Mouse (Mus musculus) CH12.LX (cell line): ENCODE measurements around the gene Zcchc7. TPM values are rescaled to one million over a fixed set of nuclear protein-coding genes. Genes with fewer than 3 reads are reported as not detected.

Experiments used
- DNase-seq: peaks from one replicate; pipeline ENCODE4 v3.0.0-alpha.2; 2013; ENCODE audit errors: extremely low read depth
- H3K27ac ChIP-seq: 2 replicates; pipeline ENCODE4 v1.5.1; 2012; ENCODE audit warnings: low read depth, mild to moderate bottlenecking, control low read depth, moderate library complexity; ENCODE audit not compliant: insufficient read depth
- H3K27me3 ChIP-seq: replicated peaks from 2 replicates; pipeline ENCODE3; 2012; ENCODE audit warnings: inconsistent platforms
- H3K36me3 ChIP-seq, 2 experiments: replicated peaks in 1 of 2; 2 replicates each; pipeline versions ENCODE3 to v1.6.1; 2012; ENCODE audit warnings: inconsistent platforms in 1 of 2, low read length in 1 of 2, mild to moderate bottlenecking in 1 of 2, mixed read lengths in 1 of 2, moderate library complexity in 1 of 2; ENCODE audit not compliant: control insufficient read depth in 1 of 2, insufficient read depth in 1 of 2
- H3K4me1 ChIP-seq, 2 experiments: 2 replicates each; pipeline ENCODE4 v1.6.1; 2012; ENCODE audit warnings: inconsistent platforms in 1 of 2, moderate library complexity in 1 of 2; ENCODE audit not compliant: insufficient read depth in 2 of 2, control insufficient read depth in 1 of 2
- H3K4me2 ChIP-seq: 2 replicates; pipeline ENCODE4 v1.6.1; 2012; ENCODE audit warnings: low read depth, mild to moderate bottlenecking, control low read depth; ENCODE audit not compliant: poor library complexity, insufficient read depth, severe bottlenecking
- H3K4me3 ChIP-seq, 3 experiments: fragments of 150-350 bp in 1 of 3; sonication (generic) in 1 of 3; replicated peaks in 1 of 3; 2 replicates each; pipeline versions ENCODE3 to v1.5.1; 2011 to 2012; ENCODE audit warnings: low read depth in 2 of 3, low read length in 2 of 3, mild to moderate bottlenecking in 2 of 3, moderate library complexity in 2 of 3, control low read depth in 1 of 3, improper control_type of control experiment in 1 of 3, inconsistent platforms in 1 of 3, mixed read lengths in 1 of 3; ENCODE audit not compliant: poor library complexity in 1 of 3
- H3K79me2 ChIP-seq: replicated peaks from 2 replicates; pipeline ENCODE4 v1.6.1; 2012; ENCODE audit warnings: mild to moderate bottlenecking, moderate library complexity; ENCODE audit not compliant: control insufficient read depth, poor library complexity, insufficient read depth, severe bottlenecking; ENCODE audit errors: extremely low read depth
- H3K9ac ChIP-seq: 2 replicates; pipeline ENCODE4 v1.6.1; 2012; ENCODE audit warnings: low read depth, mild to moderate bottlenecking, control low read depth, moderate library complexity; ENCODE audit not compliant: insufficient read depth
- H3K9me3 ChIP-seq: replicated peaks from 2 replicates; pipeline ENCODE3; 2012; ENCODE audit warnings: low read length, inconsistent platforms, mixed read lengths
- CHD2 ChIP-seq: IDR thresholded peaks from 2 replicates; pipeline ENCODE4 v1.6.1; 2011; ENCODE audit warnings: low read length, improper control_type of control experiment
- GABPA ChIP-seq: IDR thresholded peaks from 2 replicates; pipeline ENCODE4 v1.6.1; 2012; ENCODE audit warnings: low read depth, low read length, improper control_type of control experiment, inconsistent platforms; ENCODE audit not compliant: insufficient replicate concordance
- JUN ChIP-seq: IDR thresholded peaks from 2 replicates; pipeline ENCODE4 v1.6.1; 2011; ENCODE audit warnings: low read depth, mild to moderate bottlenecking, low read length, improper control_type of control experiment, moderate library complexity; ENCODE audit not compliant: insufficient read depth
- NRF1 ChIP-seq: IDR thresholded peaks from 2 replicates; pipeline ENCODE4 v1.6.1; 2014; ENCODE audit warnings: low read depth, mild to moderate bottlenecking, inconsistent platforms, low read length, improper control_type of control experiment, moderate library complexity
- PAX5 ChIP-seq: IDR thresholded peaks from 2 replicates; pipeline ENCODE4 v1.6.1; 2012; ENCODE audit warnings: low read length, inconsistent platforms, mixed read lengths
- TCF12 ChIP-seq: IDR thresholded peaks from 2 replicates; pipeline ENCODE4 v1.6.1; 2014; ENCODE audit warnings: low read depth, mild to moderate bottlenecking, inconsistent platforms, low read length, improper control_type of control experiment
- USF1 ChIP-seq: IDR thresholded peaks from 2 replicates; pipeline ENCODE4 v1.6.1; 2014; ENCODE audit warnings: low read depth, mild to moderate bottlenecking, inconsistent platforms, low read length, improper control_type of control experiment
- ZNF384 ChIP-seq: IDR thresholded peaks from 2 replicates; pipeline ENCODE4 v1.6.1; 2012; ENCODE audit warnings: low read depth, low read length, improper control_type of control experiment, inconsistent platforms
- dilution Hi-C: fragments of 300-500 bp; cut with MboI; formaldehyde crosslinking; loops from 2 replicates; pipeline ENCODE4 v1.14.3; 2020; ENCODE audit warnings: low sequenced_read_pairs; ENCODE audit not compliant: extremely low pct_unique_long_range_greater_than_20kb, extremely low pct_ligation_motif_present
- in situ Hi-C: fragments of 300-500 bp; cut with MboI; formaldehyde crosslinking; loops from 3 replicates; pipeline ENCODE4 v1.14.3; 2019; ENCODE audit warnings: low sequenced_read_pairs, low pct_ligation_motif_present, low pct_unique_long_range_greater_than_20kb, mixed read lengths
- polyA plus RNA-seq: library from polyadenylated mRNA; unstranded; fragments of >175 nt; gene quantifications from 2 replicates; pipeline ENCODE4 v1.2.1, GENCODE M21; 2012; ENCODE audit warnings: low read depth; ENCODE audit not compliant: insufficient read length
- total RNA-seq, 2 experiments: library from RNA; depleted of rRNA; stranded (reverse); fragments of 300-350 nt in 1 of 2; fragments of >200 nt in 1 of 2; gene quantifications; 2 replicates each; pipeline ENCODE4 v1.2.3; 2012 to 2014

The Zcchc7 gene
- total and polyA plus RNA-seq, 3 experiments = 21.0 to 27.6 (median 25.2) TPM

GRCm38 (mm10) chr4:44783566-44784292 is 28.1 kb downstream of the Zcchc7 start:
- no peaks in the 10 kb centered on the region for H3K27me3 ChIP-seq
- H3K27ac ChIP-seq = no peak overlapping the region
- H3K4me1 ChIP-seq = peaks cover 4 to 51% of the 10 kb centered on the region in 2 experiments; a peak in 3 of 4 replicates
- H3K9ac ChIP-seq = no peak overlapping the region
- no peaks in the 10 kb centered on the region for H3K9me3 ChIP-seq
- in situ Hi-C loops (no loop called here), dilution Hi-C loops (no loop called here)
- no peak overlapping the region for H3K4me2 ChIP-seq
- H3K36me3 ChIP-seq = peaks cover 0 to 21% of the 10 kb centered on the region in 2 experiments
- TF ChIP-seq ZNF384 (peak; percentile 58), NRF1 (no peak)
- no peak overlapping the region for H3K4me3 ChIP-seq
- no peak for DNase-seq
- peaks cover 3% of the 10 kb centered on the region; the same call in 1 of the 2 replicates for H3K79me2 ChIP-seq

- H3K4me2 ChIP-seq = no peak overlapping the region
- no peaks in the 10 kb centered on the region; the same call in none of the 2 replicates for H3K79me2 ChIP-seq
- H3K9ac ChIP-seq = no peak overlapping the region
- no peak for DNase-seq
- peaks cover 3 to 25% of the 10 kb centered on the region in 2 experiments for H3K36me3 ChIP-seq
- H3K9me3 ChIP-seq = no peaks in the 10 kb centered on the region
- TF ChIP-seq NRF1 (no peak), GABPA (no peak), USF1 (no peak), CHD2 (no peak), PAX5 (no peak)
- no peak overlapping the region for H3K4me3 ChIP-seq
- H3K4me1 ChIP-seq = peaks cover 0 to 51% of the 10 kb centered on the region in 2 experiments; a peak in 2 of 4 replicates
- in situ Hi-C loops (no loop called here), dilution Hi-C loops (no loop called here)
- no peak overlapping the region for H3K27ac ChIP-seq
- no peaks in the 10 kb centered on the region for H3K27me3 ChIP-seq
These were observed 57.2 kb downstream of the Zcchc7 start for GRCm38 (mm10) chr4:44812855-44813254.

GRCm38 (mm10) chr4:44813770-44814169 is 58.1 kb downstream of the Zcchc7 start:
- H3K4me1 ChIP-seq = peaks cover 0 to 45% of the 10 kb centered on the region in 2 experiments; a peak in 2 of 4 replicates
- DNase-seq = no peak
- no peak for TF ChIP-seq TCF12
- TF ChIP-seq JUN = no peak
- TF ChIP-seq, all 38 proteins: peak for 0
- Histone ChIP-seq H3K27me3 (no peaks in the 10 kb centered on the region), H3K9ac (no peak overlapping the region), H3K36me3 (peaks cover 3 to 31% of the 10 kb centered on the region in 2 experiments), H3K9me3 (no peaks in the 10 kb centered on the region), H3K4me3 (no peak overlapping the region), H3K79me2 (no peaks in the 10 kb centered on the region; the same call in none of the 2 replicates), H3K4me2 (no peak overlapping the region), H3K27ac (no peak overlapping the region)
- in situ Hi-C loops = no loop called here
- dilution Hi-C loops = no loop called here
